Mouse (Mus musculus): ENCODE data around the gene Hmx1. TPM values are rescaled to one million over a fixed set of nuclear protein-coding genes. Genes with fewer than 3 reads are reported as not detected.

Gene Hmx1
- 7.3 and 8.5 TPM in 2 replicates for polyA plus RNA-seq (2014; fragmentation: Nextera tagmentation; extraction: Ambion mirVana)

DNA sequence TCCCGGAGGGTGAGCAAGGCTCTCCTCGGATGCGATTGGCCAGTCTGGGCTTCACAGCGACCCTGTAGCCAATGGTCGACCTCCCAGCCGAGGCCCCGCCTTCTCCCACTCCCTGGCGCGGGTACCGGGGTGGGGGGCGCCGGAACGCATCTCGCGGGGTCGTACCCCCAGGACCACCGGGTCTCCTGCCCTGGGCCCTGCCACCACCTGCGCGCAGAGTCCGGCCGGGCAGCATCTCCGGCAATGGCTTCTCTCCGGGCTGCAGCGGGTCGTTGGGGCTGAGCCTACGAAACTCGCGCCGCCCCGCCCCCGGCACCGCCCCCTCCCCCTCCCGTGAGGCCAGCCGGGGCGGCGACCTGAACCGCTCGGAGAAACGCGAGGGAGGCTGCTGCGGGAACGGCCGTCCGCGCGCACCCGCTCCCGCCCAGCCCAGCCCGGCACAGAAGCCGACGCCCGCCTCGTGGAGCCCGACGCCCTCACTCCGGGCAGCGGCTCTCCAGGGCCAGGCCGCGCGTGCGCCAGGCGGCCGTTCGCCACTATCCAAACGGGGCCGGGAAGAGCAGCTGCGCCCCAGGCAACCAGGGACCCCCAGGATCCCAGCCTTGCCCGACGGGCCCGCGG lies at the start of gene Hmx1:
TSS of gene Hmx1 (plus strand) at position 618 of the 621 bp plus-strand sequence.
- Histone ChIP-seq H3K36me3 (ENCODE audit: control insufficient read depth, insufficient read depth, low read length) (no peaks in the 10 kb centered on the region), H3K4me3 (ENCODE audit: low read depth, low read length) (peak within 1 kb of the TSS; percentile 47), H3K27ac (ENCODE audit: low read depth, low read length) (peak within 1 kb of the TSS; percentile 14; the same call in 1 of the 2 replicates), H3K9me3 (ENCODE audit: control insufficient read depth, low read length) (no peaks in the 10 kb centered on the region), H3K4me1 (ENCODE audit: control insufficient read depth, insufficient read depth, low read length) (0 out of 2 replicates have a peak, but pooled peaks cover 3% of the 10 kb centered on the region), H3K9ac (ENCODE audit: low read length) (peak within 1 kb of the TSS; percentile 10; the same call in 1 of the 2 replicates), H3K4me2 (ENCODE audit: low read depth) (peak within 1 kb of the TSS; percentile 73), H3K27me3 (ENCODE audit: control insufficient read depth, insufficient read depth, low read length) (peaks cover 100% of the 10 kb centered on the region)
- DNase-seq (ENCODE audit: low spot score) (peak; percentile 81), ATAC-seq (ENCODE audit: insufficient read depth, low FRiP score, low TSS enrichment) (peak; percentile 94)
- 0% methylated on average over 61 of the region's 71 CpGs for WGBS

GRCm38 (mm10) chr5:35345084-35345483 lies 43.8 kb upstream of the Hmx1 start:
- ATAC-seq (ENCODE audit: insufficient read depth, low FRiP score, low TSS enrichment) (no peak), DNase-seq (ENCODE audit: low spot score) (no peak)
- no peaks in the 10 kb centered on the region for H3K9me3 ChIP-seq (ENCODE audit: control insufficient read depth, low read length)
- H3K4me2 ChIP-seq (ENCODE audit: low read depth), result no peak overlapping the region
- H3K4me1 ChIP-seq (ENCODE audit: control insufficient read depth, insufficient read depth, low read length), result no peaks in the 10 kb centered on the region
- H3K27me3 ChIP-seq (ENCODE audit: control insufficient read depth, insufficient read depth, low read length), result no peaks in the 10 kb centered on the region
- H3K9ac ChIP-seq (ENCODE audit: low read length), result no peak overlapping the region
- H3K27ac ChIP-seq (ENCODE audit: low read depth, low read length), result no peak overlapping the region
- H3K36me3 ChIP-seq (ENCODE audit: control insufficient read depth, insufficient read depth, low read length), result no peaks in the 10 kb centered on the region
- no peak overlapping the region for H3K4me3 ChIP-seq (ENCODE audit: low read depth, low read length)
- WGBS, result 90% methylated on average over 3 of the region's 3 CpGs

DNA sequence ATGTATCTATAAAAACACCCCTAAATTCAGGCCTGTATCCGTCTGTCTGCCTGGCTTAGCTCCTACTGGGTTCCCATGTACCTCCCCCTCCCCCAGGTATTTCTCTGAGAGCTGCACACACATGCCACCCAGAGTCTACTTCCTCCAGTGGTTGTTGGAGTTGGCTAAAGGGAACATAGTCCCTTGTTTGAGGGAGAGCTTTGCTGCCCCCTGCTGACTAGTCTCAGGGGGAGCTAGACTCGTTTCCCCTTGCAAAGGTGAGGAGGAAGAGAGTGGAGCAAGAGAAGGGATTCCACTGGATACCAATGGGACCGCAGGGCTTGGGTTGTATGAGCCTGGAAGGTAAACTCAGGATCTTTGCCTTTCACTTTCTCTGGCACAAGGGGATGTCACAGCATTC lies 40.1 kb upstream of the Hmx1 start:
- H3K4me3 ChIP-seq (ENCODE audit: low read depth, low read length), result no peak overlapping the region
- no peak overlapping the region for H3K4me2 ChIP-seq (ENCODE audit: low read depth)
- 26% methylated on average over 3 of the region's 3 CpGs for WGBS
- H3K9ac ChIP-seq (ENCODE audit: low read length), result no peak overlapping the region
- ATAC-seq (ENCODE audit: insufficient read depth, low FRiP score, low TSS enrichment) (no peak), DNase-seq (ENCODE audit: low spot score) (peak; percentile 76)
- no peaks in the 10 kb centered on the region for H3K36me3 ChIP-seq (ENCODE audit: control insufficient read depth, insufficient read depth, low read length)
- H3K9me3 ChIP-seq (ENCODE audit: control insufficient read depth, low read length), result no peaks in the 10 kb centered on the region
- no peaks in the 10 kb centered on the region for H3K4me1 ChIP-seq (ENCODE audit: control insufficient read depth, insufficient read depth, low read length)
- no peaks in the 10 kb centered on the region for H3K27me3 ChIP-seq (ENCODE audit: control insufficient read depth, insufficient read depth, low read length)
- no peak overlapping the region for H3K27ac ChIP-seq (ENCODE audit: low read depth, low read length)

DNA sequence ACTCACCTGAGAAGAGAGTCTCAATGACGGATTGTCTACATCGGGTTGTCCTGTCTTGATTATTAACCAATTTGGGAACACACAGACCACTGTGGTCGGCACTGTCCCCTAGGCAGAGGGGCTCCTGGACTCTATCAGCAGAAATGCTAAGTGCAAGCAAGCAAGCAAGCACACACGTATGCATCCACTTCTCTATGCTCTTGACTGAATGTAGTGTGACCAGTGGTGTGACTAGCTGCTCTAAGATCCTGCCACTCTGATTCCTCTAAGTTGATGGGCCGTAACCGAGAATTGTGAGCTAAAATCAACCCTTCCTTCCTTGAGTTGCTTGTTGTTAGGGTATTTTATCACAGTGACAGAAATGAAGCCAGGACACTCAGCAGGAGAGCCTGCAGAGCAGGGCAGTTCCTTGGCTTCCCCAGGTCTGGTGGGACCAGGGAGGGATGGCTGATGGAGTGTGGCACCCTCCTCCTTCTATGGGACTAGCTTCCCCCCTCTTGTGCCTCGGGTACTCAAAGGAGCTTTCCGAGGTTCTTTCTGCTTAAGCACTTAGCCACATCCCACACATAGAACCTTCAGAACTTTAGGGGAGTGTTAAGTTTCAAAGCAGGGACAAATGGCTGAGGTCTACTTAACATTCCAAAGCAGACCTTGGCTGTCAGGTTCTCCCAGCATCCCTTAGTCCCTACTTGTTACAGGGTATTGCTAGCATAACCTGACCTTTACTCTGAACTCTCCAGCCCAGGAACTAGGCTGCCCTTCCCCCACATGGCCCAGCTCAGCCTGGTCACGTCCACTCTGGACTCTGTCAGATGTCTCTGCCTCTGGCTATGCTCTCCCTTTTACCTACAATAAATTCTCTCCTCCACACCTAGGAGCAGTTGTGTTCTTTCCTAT lies 31.1 kb upstream of the Hmx1 start:
- Histone ChIP-seq H3K27ac (ENCODE audit: low read depth, low read length) (no peak overlapping the region), H3K4me2 (ENCODE audit: low read depth) (no peak overlapping the region), H3K4me1 (ENCODE audit: control insufficient read depth, insufficient read depth, low read length) (no peaks in the 10 kb centered on the region), H3K36me3 (ENCODE audit: control insufficient read depth, insufficient read depth, low read length) (no peaks in the 10 kb centered on the region), H3K4me3 (ENCODE audit: low read depth, low read length) (no peak overlapping the region), H3K9me3 (ENCODE audit: control insufficient read depth, low read length) (no peaks in the 10 kb centered on the region), H3K9ac (ENCODE audit: low read length) (no peak overlapping the region), H3K27me3 (ENCODE audit: control insufficient read depth, insufficient read depth, low read length) (no peaks in the 10 kb centered on the region)
- ATAC-seq (ENCODE audit: insufficient read depth, low FRiP score, low TSS enrichment), result no peak
- WGBS, result 49% methylated on average over 9 of the region's 9 CpGs
- DNase-seq (ENCODE audit: low spot score), result no peak

GRCm38 (mm10) chr5:35361570-35362284 lies 27.2 kb upstream of the Hmx1 start:
- ATAC-seq (ENCODE audit: insufficient read depth, low FRiP score, low TSS enrichment), result peak; percentile 41; the same call in 1 of the 2 replicates
- WGBS, result 48% methylated on average over 8 of the region's 8 CpGs
- H3K4me2 ChIP-seq (ENCODE audit: low read depth), result no peak overlapping the region
- H3K4me3 ChIP-seq (ENCODE audit: low read depth, low read length), result no peak overlapping the region
- H3K36me3 ChIP-seq (ENCODE audit: control insufficient read depth, insufficient read depth, low read length), result no peaks in the 10 kb centered on the region
- DNase-seq (ENCODE audit: low spot score), result peak; percentile 95
- H3K9me3 ChIP-seq (ENCODE audit: control insufficient read depth, low read length), result no peaks in the 10 kb centered on the region
- H3K9ac ChIP-seq (ENCODE audit: low read length), result no peak overlapping the region
- H3K27me3 ChIP-seq (ENCODE audit: control insufficient read depth, insufficient read depth, low read length), result no peaks in the 10 kb centered on the region
- H3K27ac ChIP-seq (ENCODE audit: low read depth, low read length), result no peak overlapping the region
- no peaks in the 10 kb centered on the region for H3K4me1 ChIP-seq (ENCODE audit: control insufficient read depth, insufficient read depth, low read length)

- H3K9ac ChIP-seq (ENCODE audit: low read length), result no peak overlapping the region
- ATAC-seq (ENCODE audit: insufficient read depth, low FRiP score, low TSS enrichment), result no peak
These were observed 22.5 kb upstream of the Hmx1 start for GRCm38 (mm10) chr5:35366241-35367032.

DNA sequence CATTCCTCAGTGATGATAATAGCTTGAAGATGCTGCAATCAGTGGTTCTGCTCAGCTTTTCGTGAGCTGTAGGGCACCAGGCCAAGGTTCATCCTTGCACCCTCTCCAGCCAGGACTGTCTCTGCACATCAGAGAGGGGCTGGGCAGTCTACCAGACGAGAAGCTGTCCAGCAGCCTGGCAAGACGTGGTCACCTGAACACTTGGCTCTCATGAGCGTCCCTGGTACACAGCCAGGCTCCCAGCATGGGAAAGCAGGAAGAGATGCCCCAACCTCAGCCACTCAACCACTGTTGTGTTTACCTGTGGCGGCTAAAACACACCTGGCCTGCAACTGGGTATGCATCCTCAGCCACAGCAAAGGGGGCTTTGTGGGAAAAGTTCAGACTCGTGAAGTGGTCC lies 20.0 kb upstream of the Hmx1 start:
- Histone ChIP-seq H3K4me1 (ENCODE audit: control insufficient read depth, insufficient read depth, low read length) (no peaks in the 10 kb centered on the region), H3K27me3 (ENCODE audit: control insufficient read depth, insufficient read depth, low read length) (no peaks in the 10 kb centered on the region), H3K36me3 (ENCODE audit: control insufficient read depth, insufficient read depth, low read length) (no peaks in the 10 kb centered on the region), H3K27ac (ENCODE audit: low read depth, low read length) (no peak overlapping the region), H3K9me3 (ENCODE audit: control insufficient read depth, low read length) (no peaks in the 10 kb centered on the region), H3K9ac (ENCODE audit: low read length) (no peak overlapping the region), H3K4me2 (ENCODE audit: low read depth) (no peak overlapping the region), H3K4me3 (ENCODE audit: low read depth, low read length) (no peak overlapping the region)
- no peak for ATAC-seq (ENCODE audit: insufficient read depth, low FRiP score, low TSS enrichment)
- DNase-seq (ENCODE audit: low spot score), result no peak
- 82% methylated on average over 6 of the region's 6 CpGs for WGBS

More at GRCm38 (mm10) chr5:35366241-35367032, 22.5 kb upstream of the Hmx1 start:
- Histone ChIP-seq H3K4me3 (ENCODE audit: low read depth, low read length) (no peak overlapping the region), H3K27ac (ENCODE audit: low read depth, low read length) (no peak overlapping the region), H3K27me3 (ENCODE audit: control insufficient read depth, insufficient read depth, low read length) (no peaks in the 10 kb centered on the region), H3K36me3 (ENCODE audit: control insufficient read depth, insufficient read depth, low read length) (no peaks in the 10 kb centered on the region), H3K4me1 (ENCODE audit: control insufficient read depth, insufficient read depth, low read length) (no peaks in the 10 kb centered on the region), H3K4me2 (ENCODE audit: low read depth) (no peak overlapping the region), H3K9me3 (ENCODE audit: control insufficient read depth, low read length) (no peaks in the 10 kb centered on the region)
- WGBS, result 70% methylated on average over 20 of the region's 20 CpGs
- no peak for DNase-seq (ENCODE audit: low spot score)

GRCm38 (mm10) chr5:35379066-35379465 lies 9.8 kb upstream of the Hmx1 start:
- peaks cover 72% of the 10 kb centered on the region for H3K27me3 ChIP-seq (ENCODE audit: control insufficient read depth, insufficient read depth, low read length)
- H3K4me3 ChIP-seq (ENCODE audit: low read depth, low read length), result no peak overlapping the region
- no peak overlapping the region for H3K9ac ChIP-seq (ENCODE audit: low read length)
- H3K36me3 ChIP-seq (ENCODE audit: control insufficient read depth, insufficient read depth, low read length), result no peaks in the 10 kb centered on the region
- H3K27ac ChIP-seq (ENCODE audit: low read depth, low read length), result no peak overlapping the region
- no peaks in the 10 kb centered on the region for H3K4me1 ChIP-seq (ENCODE audit: control insufficient read depth, insufficient read depth, low read length)
- ATAC-seq (ENCODE audit: insufficient read depth, low FRiP score, low TSS enrichment) (no peak), DNase-seq (ENCODE audit: low spot score) (no peak)
- H3K9me3 ChIP-seq (ENCODE audit: control insufficient read depth, low read length), result no peaks in the 10 kb centered on the region
- WGBS, result 60% methylated on average over 2 of the region's 2 CpGs
- no peak overlapping the region for H3K4me2 ChIP-seq (ENCODE audit: low read depth)

Data from neural tube, embryonic 11.5 days (tissue).